Mouse (Mus musculus) right cerebral cortex, postnatal 25 days (tissue): ENCODE results near the gene Lrrc43.

Experiments used
- DNase-seq: peaks from one replicate; pipeline ENCODE4 v3.0.0; 2022

Lrrc43 gene

DNA sequence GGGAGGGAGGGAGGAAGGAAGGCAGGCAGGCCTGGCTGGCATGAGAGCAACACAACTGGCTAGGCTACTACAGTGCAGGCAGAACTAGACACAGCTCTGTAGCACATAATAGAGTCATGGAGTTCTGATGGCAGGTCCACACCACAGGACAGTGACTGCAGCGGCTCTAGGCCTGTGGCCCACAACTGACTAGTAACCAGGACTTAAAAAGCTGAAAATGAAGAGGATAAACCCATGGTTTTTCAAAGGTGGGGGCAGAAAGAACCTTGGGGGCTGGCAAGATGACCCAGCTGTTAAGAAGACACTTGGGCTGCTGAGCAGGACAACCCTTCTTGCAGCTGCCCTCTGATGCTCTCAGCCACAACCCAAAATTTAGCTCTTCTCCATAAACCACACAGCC, 32.5 kb downstream of the Lrrc43 start:
- DNase-seq: no peak

DNA sequence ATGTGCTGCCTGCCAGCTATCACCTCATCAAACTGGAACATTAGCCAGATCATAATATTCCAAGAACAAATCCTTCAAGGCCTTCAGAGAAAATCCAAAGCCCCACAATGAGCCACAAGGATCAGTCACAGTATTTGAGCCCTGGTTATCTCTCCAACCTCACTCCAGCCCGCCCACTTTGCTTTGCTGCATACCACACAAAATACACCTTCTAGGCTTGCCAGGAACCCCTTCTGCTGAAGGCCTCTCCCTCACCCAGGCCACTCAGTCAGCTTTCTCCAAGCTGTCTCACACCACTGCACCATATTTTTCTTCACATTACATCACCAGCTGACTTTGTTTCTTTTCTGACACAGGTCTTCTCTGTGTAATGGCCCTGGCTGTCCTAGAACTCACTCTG, 33.1 kb downstream of the Lrrc43 start:
- DNase-seq: no peak

DNA sequence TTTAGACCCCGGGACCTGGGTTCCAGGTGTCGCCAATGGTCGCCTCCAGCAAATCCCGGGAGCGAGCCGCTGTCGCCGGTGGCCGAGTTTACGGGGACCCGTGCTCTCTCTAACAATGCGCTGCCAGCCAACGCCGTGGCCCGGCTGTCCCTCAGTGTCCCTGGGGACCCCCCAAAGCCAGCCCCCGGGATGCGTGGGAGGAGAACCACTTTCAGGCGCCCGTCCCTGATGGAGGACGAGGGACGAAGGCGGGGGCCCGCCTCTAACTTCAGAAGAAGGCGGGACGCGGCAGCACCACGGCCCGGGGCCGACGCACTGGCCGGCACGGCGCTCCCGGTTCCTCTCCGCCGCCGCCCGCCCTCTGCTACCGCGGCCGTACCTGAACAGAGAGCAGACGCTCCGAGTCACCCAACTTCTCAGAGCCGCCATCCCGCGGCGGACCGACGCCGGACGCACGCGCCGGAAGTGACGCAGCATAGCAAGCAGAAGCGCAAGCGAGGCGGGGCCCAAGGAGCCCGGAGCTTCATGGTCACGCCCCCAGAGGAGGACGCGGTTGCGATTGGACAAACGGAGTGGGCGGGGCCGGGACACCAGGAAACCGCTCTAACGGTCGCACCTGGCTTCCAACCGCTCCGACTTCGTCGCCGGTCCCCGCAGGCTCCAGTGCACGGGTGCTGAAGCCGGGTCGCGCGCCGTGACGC, 34.7 kb downstream of the Lrrc43 start, which contains the start of gene Diablo:
Gene Diablo, minus strand, starts transcription at position 485 of the 701 bp plus-strand sequence.
- DNase-seq: peak; percentile 99

DNA sequence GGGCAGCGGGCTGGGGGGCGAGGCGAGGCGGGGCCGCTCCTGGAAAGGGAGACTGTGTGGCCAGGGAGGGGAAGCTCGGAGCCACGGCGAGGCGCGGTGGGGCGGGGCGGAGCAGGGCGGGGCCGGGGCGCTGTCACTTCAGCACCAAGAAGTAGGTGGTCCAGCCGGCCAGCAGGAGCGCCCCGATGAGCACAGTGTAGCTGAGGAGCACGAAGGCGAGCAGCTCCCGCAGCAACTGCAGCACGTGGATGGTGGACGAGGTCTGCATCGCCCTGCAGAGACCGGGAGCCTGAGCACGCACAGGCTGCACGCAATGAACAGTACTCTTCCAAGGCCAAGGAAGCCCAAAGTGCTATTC, 35.3 kb downstream of the Lrrc43 start:
- DNase-seq: no peak

DNA sequence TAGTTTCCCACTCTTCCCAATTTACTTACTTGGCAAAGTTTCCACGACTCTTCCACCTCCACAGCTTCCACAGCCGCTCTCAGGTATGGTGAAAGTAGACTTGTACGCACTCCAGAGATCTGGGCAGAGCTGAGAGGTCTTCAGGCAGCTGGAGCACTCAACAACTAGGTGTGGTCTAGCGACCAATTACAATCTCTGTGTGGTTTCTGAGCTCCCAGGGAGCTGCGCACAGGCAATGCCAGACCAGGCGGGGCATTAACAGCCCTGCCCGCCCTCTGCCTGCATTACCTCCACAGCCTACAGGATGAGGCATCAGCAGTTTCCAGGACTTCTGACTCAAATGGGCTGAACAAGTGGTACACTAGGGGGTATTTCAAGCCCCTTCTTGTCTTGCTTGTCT, 36.2 kb downstream of the Lrrc43 start, which contains the start of gene Gm49027:
Gene Gm49027, minus strand, starts transcription at position 208 of the 400 bp plus-strand sequence.
- peak; percentile 2 for DNase-seq

DNA sequence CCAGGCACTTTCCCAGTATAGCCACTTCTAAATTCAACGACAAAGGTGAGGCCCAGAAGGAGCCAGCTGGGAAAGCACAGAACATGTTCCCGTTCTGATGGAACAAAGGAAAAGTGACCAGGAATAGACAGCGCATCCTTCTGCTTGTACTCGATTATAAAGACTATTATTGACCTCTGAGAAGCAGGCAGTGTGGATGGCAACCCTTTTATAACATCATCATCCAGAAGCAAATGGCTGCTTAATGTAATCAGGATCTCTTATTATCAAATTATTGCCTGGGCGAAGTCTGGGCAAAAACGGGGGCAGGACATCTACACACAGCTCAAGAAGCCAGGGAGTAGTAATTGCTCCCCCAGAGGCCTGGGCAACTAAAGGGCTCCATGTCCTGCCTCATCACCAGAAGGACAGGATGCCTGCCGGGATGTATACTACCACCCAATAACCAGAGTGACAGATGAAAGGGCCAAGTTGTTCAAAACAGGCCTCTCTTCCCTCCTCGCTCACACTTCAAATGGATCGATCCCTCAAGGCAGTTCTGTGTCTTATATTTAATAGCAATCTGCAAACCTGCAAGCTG, 36.9 kb downstream of the Lrrc43 start:
- peak; percentile 1 for DNase-seq

DNA sequence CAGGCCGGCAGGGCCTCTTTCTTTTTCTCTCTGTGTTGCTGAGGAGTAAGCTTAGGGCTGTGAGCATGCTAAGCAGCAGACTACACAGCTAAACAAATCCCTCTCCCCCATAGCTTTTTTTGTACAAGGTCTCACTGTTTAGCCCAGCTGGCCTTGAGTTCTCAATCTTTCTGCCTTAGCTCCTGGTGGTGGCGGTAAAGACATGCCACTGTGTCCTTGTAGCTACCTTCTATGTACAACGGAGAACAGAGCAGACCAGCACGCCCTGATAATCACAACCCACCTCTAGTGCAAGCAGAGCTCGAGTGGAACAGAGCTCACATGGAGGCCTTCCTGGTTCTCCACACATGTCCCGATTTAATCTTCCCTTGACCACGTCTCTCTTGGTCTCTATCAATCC, 39.5 kb downstream of the Lrrc43 start:
- peak; percentile 1 for DNase-seq

DNA sequence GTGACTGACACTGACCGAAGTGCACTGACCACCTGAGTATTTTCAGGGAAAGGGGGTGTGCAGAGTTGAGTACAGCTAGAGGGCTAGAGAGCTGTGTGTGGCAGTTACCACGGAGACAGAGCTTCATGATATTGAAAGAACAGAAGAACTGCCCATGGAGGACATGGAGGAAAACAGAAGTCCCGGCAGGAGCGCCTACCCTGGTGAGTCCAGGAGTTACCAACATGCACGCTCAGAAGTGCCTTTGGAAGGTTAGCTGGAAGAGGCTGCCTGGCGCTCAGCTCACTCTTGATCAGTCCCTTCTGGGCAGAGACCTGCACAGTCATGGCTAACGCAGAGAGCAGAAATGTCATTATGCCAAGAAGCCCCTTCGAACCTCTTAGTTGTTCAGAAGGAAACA, 41.0 kb downstream of the Lrrc43 start:
- peak; percentile 2 for DNase-seq

DNA sequence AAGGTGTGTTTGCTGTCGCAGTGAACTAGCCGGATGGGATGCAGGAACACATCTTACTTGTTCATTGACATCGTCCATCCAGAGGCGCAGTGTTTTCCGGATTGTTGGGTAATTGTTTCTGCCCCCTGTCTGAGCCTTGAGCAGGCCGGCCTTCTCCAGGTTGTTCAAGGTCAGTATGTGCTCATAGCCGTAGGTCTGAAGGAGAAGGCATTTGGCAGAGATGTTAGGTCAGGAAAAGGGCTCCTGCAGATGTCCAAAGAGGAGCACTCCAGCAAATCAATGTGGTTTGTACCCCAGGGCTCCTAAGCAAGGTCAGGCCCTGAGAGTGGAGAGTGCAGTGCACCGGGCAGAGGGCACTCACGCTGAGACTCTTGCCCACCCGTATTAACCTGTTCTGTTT, 44.7 kb downstream of the Lrrc43 start:
- DNase-seq: peak; percentile 1

DNA sequence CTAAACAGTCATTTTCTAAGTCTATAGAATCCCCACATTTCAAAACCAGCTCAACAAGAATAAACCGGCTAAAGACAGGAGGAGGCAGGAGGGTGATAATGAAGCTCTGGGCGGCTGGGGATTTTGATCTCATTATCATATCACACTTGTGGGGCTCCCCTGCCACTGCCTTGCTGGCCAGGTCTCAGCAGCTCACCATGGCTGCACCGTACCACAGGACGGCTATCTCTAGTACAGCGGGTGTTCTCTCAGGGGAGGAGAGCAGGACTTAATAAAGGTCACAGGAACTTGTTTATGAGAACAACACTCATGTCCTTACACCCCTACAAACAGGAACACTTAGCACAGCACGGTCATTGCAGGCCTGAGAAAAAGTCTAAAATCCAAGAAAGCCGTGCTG, 66.6 kb downstream of the Lrrc43 start:
- DNase-seq: no peak

DNA sequence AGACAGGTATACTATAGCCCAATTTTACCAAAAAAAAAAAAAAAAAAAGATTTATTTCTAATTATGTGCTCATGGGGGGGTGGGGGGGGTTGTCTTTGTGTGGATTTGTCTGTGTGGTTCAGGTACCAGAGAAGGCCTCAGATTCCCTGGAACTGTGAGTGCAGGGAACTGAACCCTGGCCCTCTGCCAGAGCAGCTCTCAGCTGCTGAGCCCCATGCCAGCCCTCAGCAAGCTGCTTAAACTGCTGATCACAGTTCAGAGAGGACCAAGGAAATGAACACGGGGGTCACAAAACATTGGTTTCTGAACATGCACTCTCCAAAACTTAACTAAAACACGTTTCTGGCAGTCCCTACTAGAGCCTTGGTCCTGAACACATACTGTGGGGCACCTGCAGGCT, 67.3 kb downstream of the Lrrc43 start:
- DNase-seq: no peak
